Mouse (Mus musculus): ENCODE measurements around the gene Try10. TPM values are rescaled to one million over a fixed set of nuclear protein-coding genes. Genes with fewer than 3 reads are reported as not detected.
"Not testable (repeated sequence)": the region's sequence is repeated elsewhere in the genome, so short reads cannot be mapped to it uniquely, and the experiment has no call there.

Gene Try10
- 0.34 TPM in 1 of 2 replicates, not detected in the other for polyA plus RNA-seq (2015; fragmentation: Nextera tagmentation; extraction: Ambion mirVana)

DNA sequence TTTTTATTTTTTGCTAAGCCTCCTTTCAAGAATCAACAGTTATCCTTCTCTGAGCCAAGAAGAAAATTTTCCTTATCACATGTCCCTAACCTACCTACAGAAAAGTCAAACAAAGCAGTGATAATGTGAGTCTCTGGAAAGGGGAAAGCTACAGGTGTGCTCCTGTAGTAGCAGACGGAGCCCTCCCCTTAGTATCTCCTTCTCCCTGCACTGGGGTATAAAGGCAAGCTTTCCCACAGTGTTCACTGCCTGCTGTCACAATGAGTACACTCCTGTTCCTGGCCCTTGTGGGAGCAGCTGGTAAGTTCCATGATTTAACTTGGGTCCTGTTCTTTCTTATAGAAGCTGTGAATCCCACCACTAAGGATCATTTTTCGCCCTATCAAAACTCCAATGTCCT is at the start of gene Try10:
Gene Try10 (plus strand): TSS at position 174 of the 400 bp plus-strand sequence.
- H3K27ac ChIP-seq, result no peak within 1 kb of the TSS
- H3K4me2 ChIP-seq, result no peak within 1 kb of the TSS
- no peaks in the 10 kb centered on the region for H3K36me3 ChIP-seq
- H3K4me3 ChIP-seq, result no peak within 1 kb of the TSS
- no peaks in the 10 kb centered on the region for H3K27me3 ChIP-seq
- 63% methylated on average over 2 of the region's 2 CpGs for WGBS
- H3K4me1 ChIP-seq (replicated peaks), result no peaks in the 10 kb centered on the region
- ATAC-seq (replicated peaks; ENCODE audit: insufficient number of reproducible peaks, insufficient read depth, low FRiP score, low read depth), result no peak
- H3K9ac ChIP-seq, result no peak within 1 kb of the TSS
- no peaks in the 10 kb centered on the region for H3K9me3 ChIP-seq (replicated peaks)

GRCm38 (mm10) chr6:41316741-41317140 is 37.2 kb upstream of the Try10 start, which contains the start of gene Try5:
Gene Try5, minus strand, starts transcription at chr6:41316841.
- H3K4me3 ChIP-seq; ATAC-seq (replicated peaks; ENCODE audit: insufficient number of reproducible peaks, insufficient read depth, low FRiP score, low read depth); H3K9ac ChIP-seq; H3K9me3 ChIP-seq (replicated peaks); H3K4me1 ChIP-seq (replicated peaks); H3K4me2 ChIP-seq; H3K36me3 ChIP-seq; H3K27ac ChIP-seq; H3K27me3 ChIP-seq: not testable (repeated sequence)
- 61% methylated on average over 3 of the region's 3 CpGs for WGBS

GRCm38 (mm10) chr6:41373772-41374171 is 19.9 kb downstream of the Try10 start:
- not testable (repeated sequence) for H3K4me3 ChIP-seq; ATAC-seq (replicated peaks; ENCODE audit: insufficient number of reproducible peaks, insufficient read depth, low FRiP score, low read depth)
- 76% methylated on average over 2 of the region's 2 CpGs for WGBS

DNA sequence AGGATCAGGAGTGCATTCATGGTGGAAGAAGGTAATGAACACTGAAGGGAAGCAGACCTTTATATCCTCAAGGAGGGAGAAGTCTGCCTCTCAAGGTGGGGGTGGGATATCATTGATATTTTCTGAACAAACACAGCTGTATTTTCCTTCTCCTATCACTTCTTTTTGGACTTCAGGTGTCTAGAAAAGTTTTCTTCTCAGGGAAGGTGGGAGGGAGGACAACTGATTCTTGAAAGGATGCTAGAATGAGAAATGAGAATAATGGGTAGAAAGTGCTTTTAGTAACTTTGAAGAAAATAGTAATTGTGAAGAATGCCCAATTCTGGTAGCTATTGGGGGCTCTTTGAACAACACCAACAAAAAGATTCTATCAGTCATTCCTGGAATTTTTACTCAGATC is 23.7 kb downstream of the Try10 start, which contains the start of gene Prss3:
Gene Prss3 (minus strand): TSS at position 101 of the 400 bp plus-strand sequence.
- H3K27ac ChIP-seq; ATAC-seq (replicated peaks; ENCODE audit: insufficient number of reproducible peaks, insufficient read depth, low FRiP score, low read depth); H3K36me3 ChIP-seq; H3K4me2 ChIP-seq; H3K9ac ChIP-seq; H3K9me3 ChIP-seq (replicated peaks); H3K4me1 ChIP-seq (replicated peaks); H3K27me3 ChIP-seq; H3K4me3 ChIP-seq: not testable (repeated sequence)

More at GRCm38 (mm10) chr6:41373772-41374171, 19.9 kb downstream of the Try10 start:
- H3K4me1 ChIP-seq (replicated peaks); H3K36me3 ChIP-seq; H3K27me3 ChIP-seq; H3K9me3 ChIP-seq (replicated peaks); H3K9ac ChIP-seq; H3K27ac ChIP-seq; H3K4me2 ChIP-seq: not testable (repeated sequence)

GRCm38 (mm10) chr6:41386781-41387180 is 32.9 kb downstream of the Try10 start:
- WGBS, result 58% methylated on average over 2 of the region's 2 CpGs
- no peak overlapping the region for H3K27ac ChIP-seq
- no peak for ATAC-seq (replicated peaks; ENCODE audit: insufficient number of reproducible peaks, insufficient read depth, low FRiP score, low read depth)

DNA sequence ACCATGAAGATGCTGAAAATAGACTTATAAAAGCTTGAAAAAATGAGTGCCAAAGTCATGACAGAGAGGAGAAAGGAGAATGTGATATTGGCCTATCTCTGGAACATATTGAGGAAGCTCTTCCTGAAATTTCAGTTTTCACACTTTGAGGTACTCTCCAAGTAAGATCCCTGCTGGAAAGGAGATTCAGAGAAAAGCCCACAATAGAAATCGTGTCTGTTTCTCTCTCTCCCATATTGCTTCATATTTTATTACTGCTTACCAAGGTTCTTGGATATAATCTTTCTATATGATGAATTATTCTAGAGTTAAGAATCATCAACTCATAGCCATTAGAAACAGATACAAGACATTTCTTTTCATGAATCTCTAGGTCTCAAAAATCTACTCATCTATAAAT is 37.7 kb downstream of the Try10 start:
- 40% methylated on average over 1 of the region's 1 CpGs for WGBS

More at GRCm38 (mm10) chr6:41386781-41387180, 32.9 kb downstream of the Try10 start:
- Histone ChIP-seq H3K36me3 (no peaks in the 10 kb centered on the region), H3K9ac (no peak overlapping the region), H3K27me3 (no peaks in the 10 kb centered on the region), H3K9me3 (replicated peaks) (no peaks in the 10 kb centered on the region), H3K4me1 (replicated peaks) (no peaks in the 10 kb centered on the region), H3K4me3 (no peak overlapping the region), H3K4me2 (no peak overlapping the region)

DNA sequence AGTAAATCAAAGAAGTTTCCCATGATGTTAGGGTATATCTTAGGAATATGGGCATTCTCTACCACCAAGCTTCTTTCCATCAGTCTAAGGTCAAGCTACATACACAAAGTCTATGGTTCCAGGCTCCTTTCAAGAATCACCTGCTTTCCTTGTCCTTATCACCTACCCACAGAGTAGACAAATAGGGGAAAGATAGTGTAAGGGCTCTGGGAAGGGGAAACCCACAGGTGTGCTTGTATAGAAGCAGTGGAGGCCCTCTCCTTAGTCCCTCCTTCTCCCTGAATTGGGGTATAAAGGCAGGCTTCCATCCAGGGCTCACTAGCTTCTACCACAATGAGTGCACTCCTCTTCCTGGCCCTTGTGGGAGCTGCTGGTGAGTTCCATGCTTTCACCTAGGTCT is 38.2 kb downstream of the Try10 start, which contains the start of gene Gm5771:
Gene Gm5771 (plus strand): TSS at position 301 of the 400 bp plus-strand sequence.
- ATAC-seq (replicated peaks; ENCODE audit: insufficient number of reproducible peaks, insufficient read depth, low FRiP score, low read depth), result not testable (repeated sequence)

More for the DNA sequence above, 37.7 kb downstream of the Try10 start:
- not testable (repeated sequence) for H3K4me3 ChIP-seq; H3K4me2 ChIP-seq; H3K27ac ChIP-seq; H3K27me3 ChIP-seq; ATAC-seq (replicated peaks; ENCODE audit: insufficient number of reproducible peaks, insufficient read depth, low FRiP score, low read depth); H3K9me3 ChIP-seq (replicated peaks); H3K4me1 ChIP-seq (replicated peaks); H3K36me3 ChIP-seq; H3K9ac ChIP-seq

More for the DNA sequence above, 38.2 kb downstream of the Try10 start, which contains the start of gene Gm5771:
- H3K36me3 ChIP-seq; H3K4me2 ChIP-seq; H3K27ac ChIP-seq; H3K4me1 ChIP-seq (replicated peaks); H3K4me3 ChIP-seq; H3K9ac ChIP-seq; H3K9me3 ChIP-seq (replicated peaks); H3K27me3 ChIP-seq: not testable (repeated sequence)

Other genes with a start within 250 kb of the Try10 start
- not detected in 2 replicates for gene Try4, start 51.8 kb upstream of the Try10 start, polyA plus RNA-seq (2015; fragmentation: Nextera tagmentation; extraction: Ambion mirVana)
- gene Try5, start 37.3 kb upstream of the Try10 start, polyA plus RNA-seq (2015; fragmentation: Nextera tagmentation; extraction: Ambion mirVana), result not detected in 2 replicates
- not detected in 2 replicates for gene Prss3, start 23.6 kb downstream of the Try10 start, polyA plus RNA-seq (2015; fragmentation: Nextera tagmentation; extraction: Ambion mirVana)
- gene Gm5771, start 38.3 kb downstream of the Try10 start, polyA plus RNA-seq (2015; fragmentation: Nextera tagmentation; extraction: Ambion mirVana), result not detected in 2 replicates
- gene Gm10334, start 92.0 kb downstream of the Try10 start, polyA plus RNA-seq (2015; fragmentation: Nextera tagmentation; extraction: Ambion mirVana), result not detected in 2 replicates
- not detected in 2 replicates for gene Prss1, start 104.8 kb downstream of the Try10 start, polyA plus RNA-seq (2015; fragmentation: Nextera tagmentation; extraction: Ambion mirVana)
- gene Prss2, start 167.7 kb downstream of the Try10 start, polyA plus RNA-seq (2015; fragmentation: Nextera tagmentation; extraction: Ambion mirVana), result not detected in 2 replicates

Data from heart, embryonic 15.5 days (tissue).